ENCODE assay signal across 19 mouse cellular contexts in genomic region chr4:95462476-95462875, GRCm38 (mm10).
A peak's percentile ranks its signal among the peaks of the same experiment; 100 is the strongest.
DNase-seq lines count a peak whose midpoint lies in the region; ATAC-seq and TF ChIP-seq lines count a peak whose summit lies in the region.
"Had no signal": no experiment of that assay in that cellular context is flagged by ENCODE, and none has a peak within 500 bp of the region (broad histone marks: within the 10 kb centered on the region; RNA-seq: fewer than 3 reads in every experiment).

No protein-coding gene starts in this region.

- no peaks in the 10 kb centered on the region for H3K9me3 ChIP-seq in heart, embryonic 11.5 days (replicated peaks; ENCODE audit: control insufficient read depth, low read length)
- H3K9me3 ChIP-seq in forebrain, embryonic 11.5 days (ENCODE audit: control insufficient read depth, low read length): no peaks in the 10 kb centered on the region
- H3K9me3 ChIP-seq: embryonic facial prominence, embryonic 15.5 days; forebrain, embryonic 10.5 days; forebrain, embryonic 15.5 days; hindbrain, embryonic 15.5 days had no signal

- no peaks in the 10 kb centered on the region for H3K27me3 ChIP-seq in heart, embryonic 11.5 days (ENCODE audit: control insufficient read depth, insufficient read depth, low read length)
- no peaks in the 10 kb centered on the region for H3K27me3 ChIP-seq in forebrain, embryonic 11.5 days (ENCODE audit: control insufficient read depth, insufficient read depth, low read length)
- H3K27me3 ChIP-seq: embryonic facial prominence, embryonic 15.5 days; forebrain, embryonic 15.5 days; hindbrain, embryonic 15.5 days had no signal

- intact Hi-C loops in gastrocnemius, adult 2 months (cut with DNase I): no loop called here
- intact Hi-C loops in heart, postnatal 10 days (cut with DNase I): no loop called here

- TF ChIP-seq CTCF in gastrocnemius, adult 2 months (IDR thresholded peaks at IDR 0.05): no peak

- no peak for ATAC-seq in heart, embryonic 11.5 days (replicated peaks; ENCODE audit: insufficient number of reproducible peaks, low FRiP score, low TSS enrichment)
- ATAC-seq in forebrain, embryonic 11.5 days (replicated peaks; ENCODE audit: low FRiP score): no peak
- ATAC-seq: forebrain, embryonic 15.5 days; intestine, embryonic 16.5 days had no signal

- H3K9ac ChIP-seq in heart, embryonic 11.5 days (ENCODE audit: low read depth, low read length): no peak overlapping the region
- no peak overlapping the region for H3K9ac ChIP-seq in forebrain, embryonic 11.5 days (ENCODE audit: low read length)
- H3K9ac ChIP-seq: embryonic facial prominence, embryonic 15.5 days; forebrain, embryonic 15.5 days; hindbrain, embryonic 15.5 days had no signal

- no peaks in the 10 kb centered on the region for H3K36me3 ChIP-seq in heart, embryonic 11.5 days (ENCODE audit: control insufficient read depth, insufficient read depth, low read length)
- no peaks in the 10 kb centered on the region for H3K36me3 ChIP-seq in forebrain, embryonic 11.5 days (ENCODE audit: control insufficient read depth, insufficient read depth, low read length)
- H3K36me3 ChIP-seq: embryonic facial prominence, embryonic 15.5 days; forebrain, embryonic 10.5 days; forebrain, embryonic 15.5 days; hindbrain, embryonic 15.5 days had no signal

- H3K4me2 ChIP-seq in heart, embryonic 11.5 days: no peak overlapping the region
- no peak overlapping the region for H3K4me2 ChIP-seq in forebrain, embryonic 11.5 days (ENCODE audit: low read depth, low read length, severe bottlenecking)
- H3K4me2 ChIP-seq: embryonic facial prominence, embryonic 15.5 days; forebrain, embryonic 15.5 days; hindbrain, embryonic 15.5 days had no signal

- H3K4me3 ChIP-seq in gastrocnemius, adult 2 months: no peak overlapping the region
- no peak overlapping the region for H3K4me3 ChIP-seq in heart, embryonic 11.5 days (ENCODE audit: low read depth, low read length)
- no peak overlapping the region for H3K4me3 ChIP-seq in forebrain, embryonic 11.5 days (ENCODE audit: low read depth, low read length)
- H3K4me3 ChIP-seq: embryonic facial prominence, embryonic 15.5 days; erythroblast, embryonic 14.5 days; forebrain, embryonic 10.5 days; forebrain, embryonic 15.5 days; hindbrain, embryonic 15.5 days had no signal

- DNase-seq in gastrocnemius, adult 2 months: no peak
- DNase-seq in gastrocnemius, postnatal 25 days: no peak
- peak; percentile 48 to 51 for DNase-seq in heart, postnatal 10 days
- DNase-seq in urinary bladder, postnatal 14 days (ENCODE audit: low spot score): peak; percentile 20
- DNase-seq in urinary bladder, postnatal 4 days (ENCODE audit: low spot score in 2 of 2): no peak
- DNase-seq in skeletal muscle tissue, adult 2 months (ENCODE audit: low read depth, low spot score): peak; percentile 76
- DNase-seq in forebrain, embryonic 11.5 days (ENCODE audit: low spot score): no peak
- DNase-seq: cerebellum, adult 11-12 months; cerebellum, postnatal 10 days; embryo, embryonic 11 days; gastrocnemius, postnatal 36 days; kidney, adult 8-10 months had no signal

- H3K4me1 ChIP-seq in heart, embryonic 11.5 days (ENCODE audit: control insufficient read depth, insufficient read depth, low read length): no peaks in the 10 kb centered on the region
- no peaks in the 10 kb centered on the region for H3K4me1 ChIP-seq in forebrain, embryonic 11.5 days (replicated peaks; ENCODE audit: control insufficient read depth, insufficient read depth, low read length)
- H3K4me1 ChIP-seq: embryonic facial prominence, embryonic 15.5 days; forebrain, embryonic 15.5 days; hindbrain, embryonic 15.5 days had no signal

- 72% methylated on average over 3 of the region's 3 CpGs for WGBS in heart, embryonic 11.5 days (ENCODE audit: insufficient replicate concordance)
- WGBS in forebrain, embryonic 11.5 days: 80% methylated on average over 3 of the region's 3 CpGs

- H3K27ac ChIP-seq in gastrocnemius, adult 2 months: peak overlapping the region; percentile 64
- H3K27ac ChIP-seq in heart, embryonic 11.5 days (ENCODE audit: low read depth, low read length): no peak overlapping the region
- no peak overlapping the region for H3K27ac ChIP-seq in forebrain, embryonic 11.5 days (ENCODE audit: low read depth, low read length)
- H3K27ac ChIP-seq: embryonic facial prominence, embryonic 15.5 days; forebrain, embryonic 10.5 days; forebrain, embryonic 15.5 days; hindbrain, embryonic 15.5 days had no signal

Comparison
In these comparisons a context has a peak if more than half of its experiments do, and no peak if none do; other contexts are left out.
1. DNase-seq: peak in heart, postnatal 10 days (2 of 2), urinary bladder, postnatal 14 days (single experiment) and skeletal muscle tissue, adult 2 months (single experiment); none in gastrocnemius, adult 2 months (single experiment), gastrocnemius, postnatal 25 days (single experiment), urinary bladder, postnatal 4 days (0 of 2) and forebrain, embryonic 11.5 days (single experiment).